Mouse (Mus musculus) cortical plate, adult 2 months (tissue): Measurements from ENCODE around the gene C8g. TPM values are rescaled to one million over a fixed set of nuclear protein-coding genes. Genes with fewer than 3 reads are reported as not detected.

Source experiments
- H3K27ac ChIP-seq: fragments of 200-500 bp; 2 replicates; pipeline ENCODE4 v1.5.1; 2012; ENCODE audit warnings: low read length, control low read depth, inconsistent platforms; ENCODE audit not compliant: insufficient read depth
- H3K4me1 ChIP-seq: fragments of 200-500 bp; 2 replicates; pipeline ENCODE4 v1.6.1; 2011; ENCODE audit warnings: low read length; ENCODE audit not compliant: control insufficient read depth, insufficient read depth
- H3K4me3 ChIP-seq: fragments of 200-500 bp; 2 replicates; pipeline ENCODE4 v1.5.1; 2011; ENCODE audit warnings: mild to moderate bottlenecking, low read length, control low read depth; ENCODE audit not compliant: insufficient read depth
- CTCF ChIP-seq: fragments of 200-500 bp; IDR thresholded peaks from 2 replicates; pipeline ENCODE4 v1.5.1; 2011; ENCODE audit warnings: mild to moderate bottlenecking, control low read depth, low read length; ENCODE audit not compliant: insufficient read depth; ENCODE audit errors: extremely low read depth
- POLR2A ChIP-seq: fragments of 200-500 bp; IDR thresholded peaks from 2 replicates; pipeline ENCODE4 v1.6.1; 2011; ENCODE audit warnings: mild to moderate bottlenecking, low read length, control low read depth; ENCODE audit not compliant: insufficient read depth; ENCODE audit errors: extremely low read depth
- polyA plus RNA-seq: library from polyadenylated mRNA; depleted of rRNA; stranded (reverse); fragments of >200 nt; gene quantifications from 2 replicates; pipeline ENCODE4 v1.2.3, GENCODE M21; 2012

The C8g gene
- polyA plus RNA-seq, 1 experiment = 2.3 TPM

- no peak overlapping the region for H3K4me3 ChIP-seq
- TF ChIP-seq POLR2A (no peak), CTCF (no peak)
- no peak overlapping the region for H3K27ac ChIP-seq
- no peaks in the 10 kb centered on the region for H3K4me1 ChIP-seq
These were observed 13.4 kb downstream of the C8g start for GRCm38 (mm10) chr2:25487965-25488670.

DNA sequence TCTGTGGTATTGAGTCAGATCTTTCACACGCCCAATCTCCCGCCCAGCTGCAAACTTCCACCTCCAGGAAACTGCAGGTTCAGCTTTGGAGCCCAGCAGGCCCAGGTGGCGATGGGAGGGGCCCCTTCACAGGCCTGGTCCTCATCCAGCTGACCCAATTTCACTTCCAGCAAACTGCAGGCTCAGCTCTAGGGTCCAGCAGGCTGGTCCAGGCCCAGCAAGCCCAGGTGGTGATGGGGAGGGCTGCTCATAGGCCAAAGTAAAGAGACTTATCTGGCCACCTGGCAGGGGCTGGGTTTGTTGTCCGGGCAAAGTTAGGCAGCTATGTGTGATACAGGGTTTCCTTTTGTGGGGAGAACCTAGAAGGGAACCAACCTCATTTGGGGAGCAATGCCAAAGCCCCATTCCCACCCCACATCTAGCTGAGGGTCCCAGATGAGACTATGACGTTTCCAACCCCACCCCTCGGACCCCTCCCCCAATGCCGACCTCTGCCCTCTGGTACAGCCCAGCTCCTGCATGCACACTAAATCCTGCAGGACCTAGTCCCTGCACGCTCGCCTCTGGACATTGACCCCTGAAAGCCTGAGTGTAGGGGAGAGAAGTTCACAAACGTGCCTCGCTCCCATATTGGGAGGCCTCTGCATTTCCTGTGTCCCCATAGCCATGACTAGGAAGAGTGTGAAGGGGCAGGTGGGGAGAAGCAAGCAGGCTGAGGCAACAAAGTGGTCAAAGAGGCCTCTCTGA lies 16.4 kb downstream of the C8g start:
- no peak overlapping the region for H3K27ac ChIP-seq
- H3K4me1 ChIP-seq = no peaks in the 10 kb centered on the region
- H3K4me3 ChIP-seq = no peak overlapping the region
- TF ChIP-seq CTCF (no peak), POLR2A (no peak)

- no peak overlapping the region for H3K27ac ChIP-seq
- no peak overlapping the region for H3K4me3 ChIP-seq
- H3K4me1 ChIP-seq = peaks cover 4% of the 10 kb centered on the region; the same call in 1 of the 2 replicates
- TF ChIP-seq POLR2A = no peak
- peak; percentile 46 for TF ChIP-seq CTCF
These were observed 18.6 kb downstream of the C8g start for GRCm38 (mm10) chr2:25482969-25483368.

- TF ChIP-seq CTCF = no peak
- no peak for TF ChIP-seq POLR2A
- no peak overlapping the region for H3K4me3 ChIP-seq
- no peak overlapping the region for H3K27ac ChIP-seq
- peaks cover 4% of the 10 kb centered on the region; the same call in 1 of the 2 replicates for H3K4me1 ChIP-seq
These were observed 21.0 kb downstream of the C8g start for GRCm38 (mm10) chr2:25480541-25480940.

DNA sequence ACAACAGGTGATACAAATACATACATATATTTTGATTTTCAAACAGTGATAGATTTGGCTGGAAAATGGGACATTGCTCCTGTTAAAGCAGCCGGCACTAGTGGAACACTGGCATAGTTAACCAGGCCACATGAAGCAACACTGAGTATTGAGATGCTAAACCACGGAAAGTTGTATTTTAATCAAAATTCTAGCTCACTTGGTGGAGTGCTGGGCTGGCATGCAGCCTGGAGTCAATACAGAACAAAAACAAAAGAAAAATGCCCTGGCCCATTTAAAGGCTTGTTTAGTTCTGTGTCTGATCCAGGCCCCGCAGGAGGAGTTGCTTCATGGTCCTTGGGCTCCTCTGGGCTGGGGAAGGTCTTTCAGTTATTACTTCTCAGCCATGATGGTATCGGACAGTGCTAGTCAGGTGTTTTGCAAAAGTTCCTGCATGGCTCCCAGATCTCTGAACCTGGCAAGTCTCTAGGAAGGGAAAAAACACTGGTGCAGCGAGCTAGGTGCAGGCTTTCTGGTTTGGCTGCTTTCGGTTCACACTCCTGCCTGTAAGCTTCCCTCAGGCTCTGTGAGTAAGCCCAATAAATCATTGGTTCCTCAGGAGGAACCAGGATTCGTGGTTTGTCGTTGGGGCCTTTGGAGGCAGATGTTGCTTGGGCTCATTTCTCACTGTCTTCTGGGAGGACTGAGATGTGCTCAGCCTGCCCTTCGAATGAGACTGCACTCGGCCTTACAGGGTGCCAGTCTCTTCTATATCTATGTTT lies 21.8 kb downstream of the C8g start:
- H3K27ac ChIP-seq = peak overlapping the region; percentile 52; the same call in 1 of the 2 replicates
- no peak for TF ChIP-seq POLR2A
- TF ChIP-seq CTCF = no peak
- peaks cover 4% of the 10 kb centered on the region; the same call in 1 of the 2 replicates for H3K4me1 ChIP-seq
- no peak overlapping the region for H3K4me3 ChIP-seq

DNA sequence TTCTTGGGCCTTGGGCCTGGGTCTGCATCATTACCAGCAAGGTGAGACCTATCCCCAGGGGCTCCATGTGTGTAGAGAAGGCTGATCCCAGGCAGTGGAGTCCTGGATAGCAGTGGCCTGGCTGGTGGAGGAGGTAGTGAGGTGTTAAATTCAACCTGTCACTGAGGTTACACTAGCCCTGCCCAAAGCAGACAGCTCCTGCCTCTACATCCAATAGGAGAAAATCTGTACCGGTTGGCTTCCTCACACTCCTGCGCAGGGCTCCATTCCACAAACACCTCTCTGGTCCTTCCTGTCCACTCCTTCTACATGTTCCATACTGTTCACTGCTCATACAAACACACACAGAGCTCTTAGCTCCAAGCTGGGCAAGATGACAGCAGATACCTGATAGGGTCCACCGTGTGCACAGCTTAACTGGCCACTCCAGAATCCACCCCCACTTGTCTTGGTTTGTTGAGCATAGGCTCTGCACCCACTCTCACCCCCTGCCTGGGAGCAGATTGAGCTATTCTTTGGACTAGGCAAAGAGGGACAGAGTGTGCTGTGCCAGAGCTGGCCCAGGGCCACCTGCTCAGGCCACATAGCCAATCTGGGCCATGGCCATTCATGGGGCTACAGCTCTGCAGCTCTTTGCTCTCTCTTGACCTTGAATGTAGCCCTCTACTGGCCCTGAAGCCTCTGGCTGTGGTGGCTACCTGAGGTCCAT lies 23.4 kb downstream of the C8g start:
- H3K27ac ChIP-seq = peak overlapping the region; percentile 58; the same call in 1 of the 2 replicates
- H3K4me3 ChIP-seq = no peak overlapping the region
- no peak for TF ChIP-seq POLR2A
- no peak for TF ChIP-seq CTCF
- H3K4me1 ChIP-seq = peaks cover 4% of the 10 kb centered on the region; the same call in 1 of the 2 replicates

- Histone ChIP-seq H3K27ac (no peak overlapping the region), H3K4me1 (peaks cover 4% of the 10 kb centered on the region; the same call in 1 of the 2 replicates), H3K4me3 (no peak overlapping the region)
- TF ChIP-seq CTCF (no peak), POLR2A (no peak)
These were observed 24.0 kb downstream of the C8g start for GRCm38 (mm10) chr2:25477541-25477940.

GRCm38 (mm10) chr2:25472550-25472949 lies 29.0 kb downstream of the C8g start:
- H3K27ac ChIP-seq = no peak overlapping the region
- no peak for TF ChIP-seq CTCF
- no peak overlapping the region for H3K4me3 ChIP-seq
- H3K4me1 ChIP-seq = no peaks in the 10 kb centered on the region; the same call in 1 of the 2 replicates

DNA sequence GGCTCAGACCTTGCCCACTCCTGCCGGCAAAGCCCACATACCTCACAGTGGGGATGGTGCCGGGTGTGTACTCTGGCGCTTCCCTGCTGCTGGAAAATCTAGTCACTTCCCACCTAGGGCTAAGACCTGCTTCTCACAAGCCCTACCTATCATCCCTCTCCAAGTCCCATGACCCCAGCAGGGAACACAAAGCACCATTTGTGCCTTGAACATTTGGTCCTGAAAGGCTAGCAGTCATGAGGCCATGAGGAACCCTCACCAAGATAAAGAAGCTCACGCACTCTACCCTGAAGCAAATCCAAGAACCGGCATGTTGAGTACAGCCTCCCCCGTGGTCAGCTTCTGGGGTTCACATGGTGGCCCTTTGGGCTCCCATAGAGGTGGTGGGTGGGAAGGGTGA lies 31.6 kb downstream of the C8g start, which contains the start of gene Ptgds:
TSS of gene Ptgds (minus strand) at position 78 of the 400 bp plus-strand sequence.
- peak within 1 kb of the TSS; percentile 66 for H3K27ac ChIP-seq
- no peak for TF ChIP-seq POLR2A
- TF ChIP-seq CTCF = no peak
- H3K4me3 ChIP-seq = peak within 1 kb of the TSS; percentile 5
- H3K4me1 ChIP-seq = no peaks in the 10 kb centered on the region; the same call in 1 of the 2 replicates
